Mouse (Mus musculus) heart, postnatal 14 days (tissue): ENCODE measurements at regions not wholly inside any gene's neighbourhood (a gene's known extent, or its start where the extent isn't known, plus 50 kb on each side); places are given as distances from the start of the nearest gene placed in this dataset.

Experiments
- DNase-seq, 2 experiments: peaks; one replicate each; pipeline ENCODE4 v3.0.0; 2021 to 2022
- intact Hi-C: fragments of 180-260 bp; cut with DNase I; formaldehyde crosslinking; loops from one replicate; pipeline ENCODE4 v1.15.1; 2025

DNA sequence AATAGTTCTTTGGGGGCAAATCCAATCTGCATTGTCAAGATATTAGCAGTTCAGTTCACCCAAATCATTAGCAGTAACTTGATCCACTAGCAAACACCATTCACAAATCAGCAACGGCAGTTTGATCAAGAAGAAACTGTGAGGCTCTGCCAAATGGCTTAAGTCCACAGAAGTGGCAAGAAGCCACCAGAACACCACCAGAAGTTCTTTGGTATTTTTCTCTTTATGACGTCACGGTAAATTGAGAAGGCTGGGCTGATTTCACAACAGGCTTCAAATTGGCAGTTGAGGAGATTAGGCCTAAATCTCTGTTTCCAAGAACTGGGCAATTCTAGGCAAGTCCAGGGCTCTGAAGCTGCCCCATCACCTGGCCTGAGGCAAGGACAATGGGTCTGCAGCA, 98.6 kb upstream of the 4930535I16Rik start:
- intact Hi-C loops: no loop called here
- no peak for DNase-seq

DNA sequence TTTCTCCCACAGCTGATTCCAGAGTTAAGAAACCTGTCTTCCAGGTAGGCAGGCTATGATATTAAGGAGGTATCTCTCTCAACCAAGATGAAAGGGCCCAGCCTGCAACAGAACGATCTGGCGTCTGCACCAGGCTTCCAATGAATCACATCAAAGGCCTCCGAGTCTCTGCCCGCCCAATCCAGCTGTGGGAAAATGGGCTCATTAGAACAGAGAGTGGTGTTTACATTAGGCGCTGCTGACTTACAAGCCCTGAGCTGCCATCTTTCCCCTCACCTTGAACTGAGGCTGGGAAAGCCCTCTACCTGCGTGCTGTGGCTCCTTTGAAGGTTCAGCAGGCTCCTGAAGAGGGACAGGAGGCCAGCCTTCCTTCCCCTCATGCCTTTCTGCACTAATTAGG, 97.5 kb upstream of the 4930535I16Rik start:
- DNase-seq: no peak
- intact Hi-C loops: no loop called here

DNA sequence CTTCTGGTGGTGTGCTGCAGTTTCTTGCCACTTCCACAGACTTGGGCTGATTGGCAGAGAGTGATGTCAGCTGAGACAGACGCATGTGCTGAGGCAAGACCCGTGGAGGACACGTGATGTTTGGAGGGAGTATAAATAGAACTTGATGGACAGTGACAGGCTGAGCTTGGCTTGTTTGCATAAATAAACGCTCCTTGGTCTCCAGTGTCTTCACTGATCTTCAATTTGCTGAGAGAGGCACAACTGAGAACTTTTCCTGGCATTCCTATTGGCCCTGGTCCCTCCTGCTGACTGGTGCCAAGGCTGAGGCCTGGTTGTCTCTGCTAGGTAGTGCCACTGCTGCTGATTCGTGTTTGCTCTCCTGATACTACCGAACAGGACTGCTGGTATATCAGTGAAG, 94.6 kb upstream of the 4930535I16Rik start:
- no peak for DNase-seq

DNA sequence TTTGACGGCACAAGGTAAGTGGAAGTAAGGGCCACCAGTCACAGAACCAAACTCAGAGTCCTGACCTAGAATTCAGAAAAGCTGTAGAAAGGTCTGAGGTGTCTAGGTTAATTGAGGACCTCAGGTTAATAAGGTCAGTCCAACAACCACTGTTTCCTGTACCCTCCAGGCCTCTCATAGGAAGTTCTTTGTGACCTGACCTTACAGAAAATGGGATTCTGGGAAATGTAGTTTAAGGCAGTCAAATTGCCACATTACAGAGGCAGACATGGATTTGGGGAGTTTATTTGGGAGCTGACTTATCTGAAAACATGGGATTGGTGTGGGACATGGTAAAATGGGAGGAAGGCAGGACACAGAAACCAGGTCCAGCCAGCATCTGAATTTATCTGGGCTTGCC, 90.9 kb upstream of the 4930535I16Rik start:
- intact Hi-C loops: no loop called here
- no peak for DNase-seq

More for the DNA sequence above, 94.6 kb upstream of the 4930535I16Rik start:
- intact Hi-C loops: no loop called here

DNA sequence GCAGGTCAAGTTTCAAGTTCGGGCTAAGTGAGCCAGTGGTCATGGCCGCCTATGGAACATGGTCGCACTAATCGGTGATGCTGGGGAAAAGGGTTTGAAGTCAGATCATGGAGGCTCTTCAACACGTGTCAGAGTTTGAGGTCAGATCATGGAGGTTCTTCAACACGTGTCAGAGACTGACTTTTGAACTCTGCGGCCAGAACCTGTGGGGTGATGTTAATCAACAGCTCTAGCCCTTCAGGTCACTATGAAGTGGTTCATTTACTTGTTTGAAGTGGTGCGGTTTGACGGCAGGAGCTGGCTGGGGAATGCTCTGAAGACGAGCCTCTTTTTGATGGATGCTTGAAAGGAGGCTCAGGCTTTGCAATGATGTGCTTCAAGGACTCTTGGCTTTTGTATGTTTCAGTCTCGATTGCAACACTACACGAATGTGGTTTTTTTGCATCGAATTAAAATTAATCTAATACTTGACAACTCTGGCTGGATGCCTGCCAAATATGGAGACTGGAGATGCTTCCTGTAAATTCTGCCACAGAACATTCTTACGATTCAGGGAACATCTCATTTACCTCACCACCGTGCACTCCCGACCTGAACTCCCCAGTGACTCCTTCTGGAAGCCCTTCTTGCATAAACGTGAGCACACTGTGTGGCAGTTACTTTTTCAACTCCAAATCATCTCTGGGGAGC, 87.9 kb upstream of the 4930535I16Rik start:
- intact Hi-C loops: no loop called here
- no peak for DNase-seq

DNA sequence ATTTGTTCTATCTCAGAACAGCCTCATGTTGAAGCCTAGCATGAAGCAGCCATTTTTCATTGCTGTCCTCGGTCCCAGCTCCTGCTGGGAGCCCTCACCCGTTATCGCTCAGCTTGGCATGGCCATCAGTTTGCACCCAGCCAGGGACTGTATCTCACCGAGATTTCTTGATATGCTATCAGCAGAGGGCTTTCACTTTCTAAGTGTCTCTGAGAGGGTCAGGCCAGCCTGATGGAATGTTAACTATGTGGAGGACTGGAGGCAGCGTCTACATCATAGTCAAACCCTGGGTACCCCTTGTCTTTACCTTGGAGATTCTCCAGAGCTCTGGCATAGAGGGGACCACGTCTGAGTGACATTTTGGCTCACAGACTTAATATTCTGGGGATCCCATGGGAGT, 84.9 kb upstream of the 4930535I16Rik start:
- DNase-seq: no peak
- intact Hi-C loops: no loop called here

DNA sequence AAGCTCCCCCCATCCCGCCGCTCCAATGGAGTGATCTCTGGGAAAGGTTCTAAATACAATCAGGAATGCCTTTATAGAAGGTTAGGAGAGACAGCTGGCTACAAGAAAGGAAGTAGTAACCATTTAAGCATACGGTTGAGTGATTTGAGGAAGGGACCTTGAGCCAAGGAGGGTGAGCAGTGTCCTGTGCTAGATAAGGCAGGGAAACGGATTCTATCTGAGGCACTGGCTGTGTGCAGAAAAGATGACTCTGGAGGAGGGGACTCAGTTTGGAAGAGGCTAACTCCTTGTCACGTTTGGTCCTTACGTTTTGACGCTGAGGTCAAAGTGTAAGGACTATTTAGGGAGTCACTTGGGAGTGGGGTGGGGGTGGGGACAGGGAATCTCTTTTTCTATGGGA, 84.3 kb upstream of the 4930535I16Rik start:
- DNase-seq: no peak
- intact Hi-C loops: no loop called here

DNA sequence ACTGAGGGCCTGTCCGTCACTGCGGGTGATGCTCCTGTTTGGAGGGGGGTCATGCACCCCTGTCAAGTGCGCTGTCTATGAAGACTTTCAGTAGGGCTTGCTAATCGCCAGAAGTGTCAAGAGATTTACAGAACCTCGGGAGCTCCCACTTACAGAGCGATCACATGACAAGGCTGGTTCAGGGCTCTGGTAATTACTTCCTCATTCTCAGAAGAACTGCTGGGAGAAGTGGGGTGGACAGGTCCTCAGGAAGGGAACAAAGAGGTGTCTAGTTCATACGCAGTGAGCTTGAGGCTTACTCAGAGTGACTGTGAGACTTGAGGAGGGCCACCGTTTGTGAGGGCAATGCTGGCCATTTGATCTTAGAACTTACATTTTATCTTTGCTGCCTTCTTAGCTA, 78.0 kb upstream of the 4930535I16Rik start:
- intact Hi-C loops: no loop called here
- DNase-seq: no peak

DNA sequence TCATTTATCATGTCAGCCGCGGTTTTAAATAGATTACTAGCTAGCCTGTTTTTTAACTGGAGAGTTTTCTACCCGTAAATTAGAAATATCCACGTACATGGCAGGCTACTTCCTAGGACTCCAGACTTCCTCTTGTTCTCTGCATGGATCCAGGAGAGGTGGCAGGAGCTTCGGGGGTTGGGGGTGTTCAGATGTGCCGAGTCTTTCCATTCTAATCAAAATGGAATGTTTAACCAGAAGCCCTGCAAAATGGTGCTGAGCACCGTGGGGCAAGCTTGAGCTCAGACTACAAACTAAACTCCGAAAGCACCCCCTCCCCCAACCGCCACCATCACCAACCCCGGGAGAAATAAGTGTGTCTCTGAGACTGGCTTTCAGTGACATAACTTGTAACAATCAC, 73.4 kb upstream of the 4930535I16Rik start:
- no peak for DNase-seq
- intact Hi-C loops: no loop called here

DNA sequence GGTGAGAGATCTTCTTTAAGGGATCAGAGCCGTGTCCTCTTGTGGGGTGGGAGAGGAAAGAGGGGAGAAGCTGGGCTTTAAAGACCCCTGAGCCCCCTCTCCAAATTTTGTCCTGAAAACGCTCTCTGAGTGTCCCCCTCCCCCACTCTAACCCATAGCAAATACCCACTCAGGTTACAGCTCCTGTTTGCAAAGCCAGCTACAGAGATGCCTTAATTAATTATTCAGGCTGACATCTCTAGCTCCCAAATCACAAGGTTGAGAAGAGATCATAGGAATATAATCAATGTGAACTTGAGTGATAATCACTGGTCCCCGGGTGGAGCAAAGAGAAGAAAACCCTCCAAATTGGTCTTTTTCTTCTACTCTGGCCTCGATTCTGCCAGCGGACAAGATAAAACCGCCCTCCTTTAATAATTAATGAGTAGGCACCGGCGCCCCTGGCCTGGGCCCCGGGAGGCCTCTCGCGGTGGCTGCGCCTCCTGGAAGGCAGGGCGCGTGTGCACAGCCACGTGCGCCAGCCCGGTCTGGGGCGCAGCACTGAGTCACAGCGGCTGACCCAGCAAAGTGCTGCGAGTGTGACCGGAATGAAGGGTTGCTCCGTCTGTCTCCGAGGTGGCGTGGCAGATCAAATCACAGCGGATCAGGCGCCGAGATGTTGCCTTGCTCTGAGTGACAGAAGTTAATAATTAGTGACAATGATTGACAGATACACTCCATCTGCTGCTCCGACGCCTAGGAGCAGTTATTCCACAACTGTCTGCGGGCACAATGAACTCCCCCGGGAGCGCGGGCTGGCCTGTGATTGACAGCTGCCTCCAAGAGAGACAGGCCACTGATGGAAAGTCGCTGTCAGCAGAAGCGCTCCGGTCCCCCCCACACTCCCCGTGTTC, 72.7 kb upstream of the 4930535I16Rik start:
- intact Hi-C loops: no loop called here
- DNase-seq: peak; percentile 7 to 12
